Mouse (Mus musculus): ENCODE results near the gene Aars2. TPM values are rescaled to one million over a fixed set of nuclear protein-coding genes. Genes with fewer than 3 reads are reported as not detected.
A peak's percentile ranks its signal among the peaks of the same experiment; 100 is the strongest.

Gene Aars2
- total RNA-seq (2015; ENCODE audit: low replicate concordance) (2.7 TPM in 1 of 2 replicates, not detected in the other), total RNA-seq (2017; ENCODE audit: low replicate concordance) (1.5 and 3.7 TPM in 2 replicates)

DNA sequence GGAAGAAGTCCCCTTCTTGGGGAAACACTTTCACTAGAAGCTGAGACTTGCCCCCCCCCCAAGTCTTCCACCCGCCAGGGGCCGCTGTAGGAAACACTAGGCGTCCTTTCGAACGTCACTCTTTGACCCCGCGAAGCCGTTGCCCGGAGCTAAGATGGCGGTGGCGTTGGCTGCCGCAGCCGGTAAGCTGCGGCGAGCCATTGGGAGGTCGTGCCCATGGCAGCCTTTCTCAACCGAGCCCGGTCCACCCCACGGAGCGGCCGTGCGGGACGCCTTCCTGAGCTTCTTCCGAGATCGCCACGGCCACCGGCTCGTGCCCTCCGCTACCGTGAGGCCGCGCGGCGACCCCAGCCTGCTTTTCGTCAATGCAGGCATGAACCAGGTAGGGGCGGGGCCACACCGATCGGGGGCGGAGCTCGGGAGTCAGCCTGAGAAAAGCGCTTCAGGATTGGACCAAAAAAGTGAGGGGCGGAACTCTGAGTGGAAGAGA is at the start of gene Aars2:
Gene Aars2, plus strand, starts transcription at position 142 of the 490 bp plus-strand sequence.
- peak; percentile 92 for ATAC-seq (replicated peaks; ENCODE audit: low FRiP score, poor library complexity, severe bottlenecking)

DNA sequence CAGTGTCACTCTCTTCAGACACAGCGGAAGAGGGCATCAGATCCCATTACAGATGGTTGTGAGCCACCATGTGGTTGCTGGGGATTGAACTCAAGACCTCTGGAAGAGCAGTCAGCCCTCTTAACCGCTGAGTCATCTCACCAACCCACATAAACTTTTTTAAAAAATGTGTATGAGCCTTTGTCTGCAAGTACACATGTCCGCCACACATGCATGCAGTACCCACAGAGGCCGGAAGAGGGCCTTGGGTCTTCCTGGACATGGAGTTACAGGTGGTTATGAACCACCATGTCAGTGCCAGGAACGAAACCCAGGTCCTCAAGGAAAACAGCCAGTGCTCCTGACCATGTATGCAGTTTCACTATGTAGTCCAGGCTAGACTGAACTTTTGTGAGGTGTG is 49.2 kb upstream of the Aars2 start:
- ATAC-seq (replicated peaks; ENCODE audit: low FRiP score, poor library complexity, severe bottlenecking): peak; percentile 65

DNA sequence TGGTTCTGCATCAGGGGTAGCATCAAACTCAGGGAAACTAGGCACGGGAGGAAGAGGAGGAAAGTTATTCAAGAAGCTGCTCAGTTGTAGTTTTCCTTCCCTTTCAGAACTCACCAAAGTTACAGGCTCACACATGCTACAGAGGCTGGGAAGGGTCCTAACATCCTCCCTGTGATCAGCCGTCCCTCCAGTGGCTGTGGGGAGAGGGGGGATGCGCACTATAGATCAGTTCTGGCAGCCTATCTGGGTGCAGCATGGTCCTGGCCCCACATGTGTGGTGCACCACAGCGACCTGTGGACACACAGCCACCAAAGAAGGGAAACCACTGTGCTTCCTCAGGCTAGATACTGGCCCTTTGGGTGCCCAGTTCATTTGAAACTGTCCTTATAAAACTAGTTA is 48.1 kb upstream of the Aars2 start:
- ATAC-seq (replicated peaks; ENCODE audit: low FRiP score, poor library complexity, severe bottlenecking): no peak

DNA sequence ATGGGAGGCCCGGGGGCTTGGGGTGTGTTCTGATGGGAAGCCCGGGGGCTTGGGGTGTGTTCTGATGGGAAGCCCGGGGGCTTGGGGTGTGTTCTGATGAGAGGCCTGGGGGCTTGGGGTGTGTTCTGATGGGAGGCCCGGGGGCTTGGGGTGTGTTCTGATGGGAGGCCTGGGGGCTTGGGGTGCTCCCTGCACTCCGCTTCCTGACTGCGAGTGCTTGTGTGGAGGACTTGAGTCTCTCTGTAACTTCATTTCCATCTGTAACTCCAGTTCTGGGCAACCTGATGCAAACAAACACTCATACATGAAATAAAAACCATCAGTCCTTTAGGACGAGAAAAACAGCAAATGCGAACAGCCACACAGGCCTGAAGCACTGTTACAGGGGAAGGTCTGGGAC is 47.6 kb upstream of the Aars2 start:
- ATAC-seq (replicated peaks; ENCODE audit: low FRiP score, poor library complexity, severe bottlenecking): no peak

DNA sequence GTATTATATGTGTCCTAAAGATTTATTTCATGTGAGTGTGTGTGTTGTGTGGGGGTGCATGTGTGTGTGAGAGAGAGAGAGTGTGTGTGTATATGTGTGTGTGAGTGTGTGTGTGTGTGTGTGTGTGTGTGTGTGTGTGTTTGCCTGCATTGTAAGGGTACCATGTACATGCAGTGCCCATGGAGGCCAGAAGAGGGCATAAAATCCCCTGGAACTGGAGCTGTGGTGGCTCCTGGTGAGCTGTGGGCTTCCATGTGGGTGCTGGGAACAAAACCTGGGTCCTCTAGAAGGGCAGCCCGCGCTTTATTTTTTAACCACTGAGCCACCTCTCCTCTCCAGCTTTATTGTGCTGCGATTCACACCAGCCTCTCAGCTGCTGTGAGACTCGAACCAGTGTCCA is 44.1 kb upstream of the Aars2 start:
- ATAC-seq (replicated peaks; ENCODE audit: low FRiP score, poor library complexity, severe bottlenecking): no peak

DNA sequence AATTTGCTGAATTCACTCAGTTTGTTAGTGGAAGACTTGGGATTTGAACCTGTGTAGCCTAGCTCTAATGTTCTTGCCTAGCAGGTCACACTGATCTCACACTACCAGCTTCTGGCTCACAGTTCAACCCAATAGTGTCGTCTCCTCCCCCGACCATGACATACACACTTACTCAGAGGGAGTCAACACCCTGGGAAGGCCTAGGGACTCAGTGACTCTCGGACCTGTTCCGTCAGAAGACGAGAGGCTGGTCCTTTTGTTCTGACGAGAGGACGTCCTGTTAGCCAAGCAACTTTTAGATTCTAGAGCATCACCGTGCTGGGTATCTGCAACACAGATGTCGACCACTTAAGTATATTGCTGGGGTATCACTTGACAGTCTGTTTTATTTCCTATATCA is 42.4 kb upstream of the Aars2 start:
- ATAC-seq (replicated peaks; ENCODE audit: low FRiP score, poor library complexity, severe bottlenecking): no peak

DNA sequence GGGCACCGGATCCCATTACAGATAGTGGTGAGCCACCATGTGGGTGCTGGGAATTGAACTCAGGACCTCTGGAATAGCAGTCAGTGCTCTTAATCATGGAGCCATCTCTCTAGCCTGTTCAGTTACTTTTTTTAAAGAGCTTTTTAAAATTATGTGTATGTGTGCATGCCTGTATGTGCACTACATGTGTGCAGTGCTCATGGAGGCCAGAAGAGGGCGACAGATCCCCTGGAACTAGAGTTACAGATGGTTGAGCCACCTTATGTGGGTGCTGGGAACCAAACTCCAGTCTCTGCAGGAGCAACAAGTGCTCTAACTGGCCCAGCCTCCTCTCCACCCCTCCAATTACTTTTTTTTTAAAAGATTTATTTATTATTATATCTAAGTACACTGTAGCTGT is 39.9 kb upstream of the Aars2 start:
- ATAC-seq (replicated peaks; ENCODE audit: low FRiP score, poor library complexity, severe bottlenecking): no peak

DNA sequence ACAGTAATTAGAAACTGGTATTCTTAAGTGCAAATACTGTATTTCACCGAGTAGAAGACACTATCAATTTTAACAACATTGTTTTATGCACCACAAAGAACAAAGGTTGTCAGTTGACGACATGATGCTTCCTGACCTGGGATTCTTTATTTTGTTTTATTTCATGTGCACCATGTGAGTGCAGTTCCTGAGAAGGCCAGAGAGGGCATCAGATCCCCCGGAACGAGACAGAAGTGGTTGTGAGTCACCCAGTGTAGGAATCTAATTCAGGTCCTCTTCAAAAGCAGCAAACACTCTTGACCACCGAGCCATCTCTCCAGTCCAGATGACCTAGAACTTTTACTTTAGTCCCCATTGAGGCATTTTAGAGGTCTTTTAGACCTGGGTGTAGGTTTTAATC is 38.3 kb upstream of the Aars2 start:
- ATAC-seq (replicated peaks; ENCODE audit: low FRiP score, poor library complexity, severe bottlenecking): no peak

DNA sequence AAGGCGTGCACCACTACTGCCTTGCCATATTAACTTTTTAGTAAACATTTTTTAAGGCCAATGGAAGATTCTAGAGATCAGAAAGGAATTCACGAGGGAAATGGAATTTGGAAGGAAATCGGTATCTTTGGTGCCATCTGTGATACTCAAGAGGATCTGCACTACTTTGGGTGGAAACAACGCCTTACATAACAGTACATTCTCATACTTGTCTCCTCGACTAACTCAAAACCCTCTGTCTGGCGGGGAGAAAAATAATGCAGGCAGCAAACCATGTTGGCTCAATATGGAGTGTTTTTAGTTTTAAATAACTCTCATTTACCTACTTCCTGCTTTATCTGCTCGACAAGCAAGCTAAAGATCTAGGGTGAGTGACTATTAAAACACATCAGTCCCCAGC is 35.9 kb upstream of the Aars2 start:
- ATAC-seq (replicated peaks; ENCODE audit: low FRiP score, poor library complexity, severe bottlenecking): no peak

DNA sequence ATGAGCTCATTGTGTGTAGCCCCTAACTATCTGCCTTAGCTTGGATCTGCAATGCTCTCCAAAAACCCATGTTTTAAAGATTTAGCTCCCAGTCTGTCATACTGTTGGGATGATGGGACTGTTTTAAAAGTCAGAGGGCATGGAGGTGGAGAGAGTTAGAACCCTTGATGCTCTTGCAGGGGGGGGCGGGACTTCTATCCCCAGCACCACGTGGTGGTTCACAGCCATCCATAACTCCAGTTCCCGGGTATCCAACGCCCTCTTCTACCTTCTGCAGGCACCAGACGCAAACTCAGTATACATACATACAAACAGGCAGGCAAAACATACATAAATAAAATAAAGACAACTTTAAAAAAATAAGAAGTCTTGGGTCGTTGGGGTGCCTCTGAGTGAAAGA is 33.0 kb upstream of the Aars2 start:
- ATAC-seq (replicated peaks; ENCODE audit: low FRiP score, poor library complexity, severe bottlenecking): no peak

DNA sequence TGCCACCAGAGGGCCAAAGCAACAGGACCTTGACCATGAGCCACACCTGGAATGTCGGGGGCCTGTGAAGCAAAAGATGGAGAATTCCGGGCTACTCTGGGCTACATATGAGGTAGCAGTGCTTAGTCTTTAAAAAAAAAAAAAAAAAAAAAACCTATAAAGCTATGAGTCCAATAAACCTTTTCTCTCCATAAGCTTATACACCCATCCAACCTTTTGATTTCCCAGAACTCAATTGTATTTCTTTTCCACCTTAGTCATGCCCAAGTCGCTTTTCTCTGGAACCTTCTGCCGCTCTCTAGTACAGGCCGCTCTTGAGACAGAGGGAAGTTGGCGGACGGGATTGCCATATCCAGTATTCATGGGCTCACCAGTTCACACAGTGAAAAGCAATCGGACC is 32.5 kb upstream of the Aars2 start:
- no peak for ATAC-seq (replicated peaks; ENCODE audit: low FRiP score, poor library complexity, severe bottlenecking)

DNA sequence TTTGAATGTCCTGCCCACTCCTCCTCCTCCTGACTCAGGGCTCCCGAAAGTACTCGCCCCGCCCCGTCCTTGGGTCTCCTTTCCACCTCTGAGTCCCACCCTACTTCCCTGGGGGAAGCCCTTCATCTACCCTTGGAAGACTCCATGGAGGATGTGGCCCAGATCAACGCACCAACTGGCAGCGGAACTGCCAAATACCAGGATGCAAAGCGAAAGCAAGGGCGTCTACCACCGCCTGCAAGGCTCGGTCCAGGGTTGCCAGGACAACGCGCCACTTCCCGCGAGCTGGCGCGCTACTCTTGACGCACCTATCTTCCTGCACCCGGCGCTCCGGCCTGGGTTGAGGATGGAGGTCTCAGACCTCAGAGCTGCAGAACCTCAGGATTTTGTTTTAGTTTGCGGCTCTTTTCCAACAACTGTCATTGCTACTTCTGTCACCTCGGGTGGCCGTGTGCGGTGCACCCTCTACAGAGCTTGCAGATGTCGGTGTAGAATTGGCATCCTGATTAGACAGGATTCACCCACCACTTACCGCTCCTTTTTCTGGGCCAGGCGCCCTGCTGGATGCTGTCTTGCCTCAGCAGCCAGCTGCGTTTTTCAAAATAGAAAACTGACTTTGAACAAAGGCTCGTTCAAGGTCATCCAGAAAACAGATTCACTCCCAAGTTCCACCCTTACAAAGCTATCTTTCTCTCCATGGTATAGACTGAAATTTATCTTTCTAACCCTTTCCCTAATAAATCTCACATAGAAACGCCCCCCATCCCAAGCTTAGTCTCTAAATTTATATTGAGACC is 31.8 kb upstream of the Aars2 start, which contains the start of gene Spats1:
Gene Spats1, minus strand, starts transcription at position 747 of the 797 bp plus-strand sequence.
- ATAC-seq (replicated peaks; ENCODE audit: low FRiP score, poor library complexity, severe bottlenecking): no peak

DNA sequence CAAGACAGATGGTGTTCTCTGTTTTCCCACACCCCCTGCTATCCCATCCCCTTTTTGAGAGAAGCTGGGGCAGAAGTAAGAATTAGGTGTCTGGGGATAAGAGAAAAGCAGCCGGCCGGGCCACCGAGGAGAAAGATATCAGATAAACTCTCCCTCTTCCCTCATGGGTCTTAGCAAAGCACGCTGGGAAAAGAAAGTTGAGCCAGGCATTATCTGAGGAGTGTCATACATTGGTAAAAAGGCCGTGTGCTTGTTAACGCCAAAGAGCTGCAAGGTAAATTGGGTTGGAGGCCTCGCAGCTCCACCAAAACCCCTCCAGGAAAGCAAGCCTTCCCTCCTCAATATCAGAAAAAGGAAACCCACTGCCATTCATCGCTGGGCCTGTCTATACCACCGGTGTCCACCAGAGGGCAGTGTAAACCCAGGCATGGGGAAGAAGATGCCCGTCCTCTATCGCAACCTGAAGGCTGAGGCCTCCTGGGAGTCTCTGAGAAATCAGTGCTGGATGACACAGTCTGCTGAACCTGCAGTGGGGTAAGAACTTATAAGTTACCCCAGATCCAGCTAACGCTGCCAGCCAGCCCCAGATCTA is 28.3 kb upstream of the Aars2 start:
- ATAC-seq (replicated peaks; ENCODE audit: low FRiP score, poor library complexity, severe bottlenecking): peak; percentile 83

DNA sequence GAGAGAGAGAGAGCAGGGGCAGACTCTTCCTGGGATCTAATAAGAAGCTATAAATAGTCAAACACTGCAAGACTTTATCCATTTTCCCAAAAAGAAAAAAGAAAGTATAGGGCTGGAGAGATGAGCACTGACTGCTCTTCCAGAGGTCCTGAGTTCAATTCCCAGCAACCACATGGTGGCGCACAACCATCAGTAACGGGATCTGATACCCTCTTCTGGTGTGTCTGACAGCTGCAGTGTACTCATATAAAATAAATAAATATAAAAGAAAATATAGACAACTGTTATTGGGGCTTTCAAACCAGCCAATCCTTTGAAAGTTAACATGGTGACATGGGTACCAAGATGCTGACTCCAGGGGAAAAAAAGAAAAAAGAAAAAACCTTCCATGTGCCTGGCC is 26.2 kb upstream of the Aars2 start:
- no peak for ATAC-seq (replicated peaks; ENCODE audit: low FRiP score, poor library complexity, severe bottlenecking)

DNA sequence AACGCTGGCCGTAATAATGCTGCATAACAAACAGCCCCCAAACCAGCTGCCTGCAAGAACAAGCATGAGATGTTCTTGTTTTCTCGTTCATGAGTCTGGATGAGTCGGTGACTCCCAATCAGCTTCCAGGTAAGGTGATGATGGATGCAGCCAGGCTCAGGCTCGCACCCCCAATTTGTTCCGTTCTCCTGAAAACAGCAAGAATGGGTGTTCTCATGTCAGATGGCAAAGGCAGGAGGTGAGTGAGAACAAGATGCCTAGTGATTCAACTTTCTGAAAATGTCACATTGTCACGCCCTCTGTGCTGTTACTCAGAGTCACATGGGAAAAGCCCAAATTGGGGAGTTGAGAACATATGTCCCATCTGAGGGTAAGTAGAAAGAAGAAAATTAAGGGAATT is 21.1 kb upstream of the Aars2 start:
- ATAC-seq (replicated peaks; ENCODE audit: low FRiP score, poor library complexity, severe bottlenecking): no peak

DNA sequence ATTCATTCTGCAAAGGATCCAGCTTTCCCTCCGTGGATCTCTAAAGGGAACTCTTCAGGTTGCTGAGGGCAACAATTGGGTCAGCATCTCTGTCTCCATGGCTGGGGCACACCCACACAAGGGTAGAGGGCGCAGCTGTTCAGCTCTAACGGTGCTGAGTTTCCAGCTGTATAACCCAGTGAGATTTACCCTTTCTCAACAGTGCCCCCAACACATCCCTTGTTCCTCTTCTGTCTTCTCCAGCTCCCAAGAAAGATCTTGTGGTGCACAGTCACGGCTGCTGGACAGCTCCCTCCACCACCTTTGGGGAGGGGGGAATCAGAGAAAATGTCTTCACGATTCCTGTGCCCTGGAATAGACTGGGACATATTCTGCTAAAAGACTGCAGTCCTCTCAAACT is 19.4 kb upstream of the Aars2 start:
- no peak for ATAC-seq (replicated peaks; ENCODE audit: low FRiP score, poor library complexity, severe bottlenecking)

DNA sequence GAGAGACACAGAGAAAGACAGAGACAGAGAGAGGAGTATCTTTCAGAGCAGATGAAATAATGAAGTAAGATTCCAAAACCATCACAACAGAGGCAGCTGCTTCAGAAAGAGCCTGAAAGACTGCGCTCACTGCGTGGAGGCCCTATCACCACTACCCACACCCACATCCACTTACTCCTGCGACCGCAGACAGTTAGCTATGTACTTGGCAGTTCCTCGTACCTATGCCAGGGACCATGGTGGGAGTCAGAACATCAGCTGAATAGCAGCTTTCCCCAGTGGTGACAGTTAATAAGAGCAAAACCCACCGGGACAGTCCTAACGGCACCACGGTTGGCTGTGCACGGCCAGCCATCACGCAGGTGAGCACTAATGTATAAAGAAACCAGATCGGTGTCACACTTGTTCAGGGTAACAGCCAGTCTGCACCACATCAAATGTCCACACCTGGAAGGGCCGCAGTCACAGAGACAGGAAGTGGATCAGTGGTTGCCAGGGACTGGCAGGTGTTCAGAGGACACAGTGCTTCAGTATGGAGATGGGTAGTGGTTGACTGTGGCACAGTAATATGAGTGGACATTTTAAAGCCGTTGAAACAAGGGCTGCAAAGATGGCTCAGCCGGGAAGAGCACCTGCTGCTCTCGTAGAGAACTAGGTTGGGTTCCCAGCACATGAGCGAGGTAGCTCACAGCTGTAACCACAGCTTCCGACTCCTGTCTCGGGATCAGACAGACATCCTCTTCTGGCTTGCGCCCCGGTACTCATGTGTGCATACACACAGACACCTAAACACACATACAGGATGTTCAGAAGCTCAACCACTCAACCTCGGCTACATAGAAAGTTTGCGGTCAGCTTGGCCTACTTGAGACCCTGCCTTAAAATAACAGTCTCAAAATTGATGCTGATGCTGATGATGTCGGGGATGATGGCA is 18.1 kb upstream of the Aars2 start:
- ATAC-seq (replicated peaks; ENCODE audit: low FRiP score, poor library complexity, severe bottlenecking): no peak; the same call in 1 of the 2 replicates

DNA sequence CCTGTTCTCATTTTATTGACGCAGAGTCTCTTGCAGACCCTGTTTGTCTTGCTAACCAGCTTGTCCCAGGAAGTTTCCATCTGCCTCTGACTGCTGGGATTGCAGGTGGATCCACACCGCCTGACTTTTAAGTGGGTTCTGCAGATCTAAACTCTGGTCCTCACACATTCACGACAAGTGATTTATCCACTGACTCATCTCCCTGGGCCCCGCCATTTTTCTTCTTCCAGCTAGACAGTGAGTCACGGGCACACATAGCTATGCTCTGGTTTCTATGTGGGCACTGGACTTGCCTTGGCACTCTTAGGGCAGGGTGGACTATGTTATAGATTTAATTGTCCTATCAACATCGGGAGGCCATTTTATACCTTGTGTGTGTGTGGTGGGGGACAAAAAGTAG is 16.9 kb upstream of the Aars2 start:
- ATAC-seq (replicated peaks; ENCODE audit: low FRiP score, poor library complexity, severe bottlenecking): no peak

DNA sequence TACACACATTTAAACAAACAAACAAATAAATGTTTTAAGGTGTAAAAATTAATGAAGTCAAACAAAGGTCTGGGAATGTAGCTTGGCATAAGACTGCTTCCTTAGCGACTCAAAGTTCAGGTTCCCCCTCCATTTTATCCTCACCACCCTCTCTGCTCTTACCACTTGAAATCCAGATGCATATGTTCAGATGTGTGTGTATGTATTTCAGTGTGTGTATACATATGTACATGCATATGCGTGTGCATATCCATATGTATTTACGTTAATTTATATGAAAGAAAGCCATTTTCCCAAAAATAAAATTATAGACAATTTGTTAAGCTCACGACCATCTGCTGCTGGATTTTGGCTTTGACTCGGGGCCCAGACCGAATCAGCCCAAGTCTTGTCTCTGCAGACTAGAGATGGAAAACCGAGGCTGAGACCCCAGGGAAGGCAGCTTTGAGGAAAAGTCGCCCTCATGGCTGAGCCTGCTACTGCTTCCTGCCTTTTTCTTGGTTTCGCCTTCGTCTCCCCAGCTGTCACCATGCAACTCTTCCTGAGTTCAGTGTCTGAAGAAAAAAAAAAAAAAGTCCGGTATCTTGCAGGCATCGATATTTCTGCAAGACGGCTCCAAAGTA is 16.0 kb upstream of the Aars2 start:
- ATAC-seq (replicated peaks; ENCODE audit: low FRiP score, poor library complexity, severe bottlenecking): no peak

DNA sequence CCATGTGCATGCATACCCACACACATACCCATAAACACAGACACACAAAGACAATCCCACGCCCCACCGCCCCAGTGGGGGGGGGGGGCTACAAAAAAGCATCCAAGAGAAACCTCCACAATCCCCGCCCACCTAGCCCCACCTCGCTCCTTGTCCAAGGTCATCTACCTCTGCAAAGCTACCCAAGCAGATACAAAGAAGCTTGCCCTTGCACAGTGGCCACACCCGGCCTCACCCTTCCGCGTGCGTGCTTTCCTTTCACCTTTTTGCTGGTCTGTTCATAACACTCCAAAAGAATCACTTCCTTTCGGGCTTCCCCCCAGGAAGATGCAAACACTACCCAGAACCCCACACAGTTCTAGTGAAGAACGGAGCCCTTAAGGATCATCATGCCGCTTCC is 11.2 kb upstream of the Aars2 start:
- ATAC-seq (replicated peaks; ENCODE audit: low FRiP score, poor library complexity, severe bottlenecking): no peak

All from erythroblast, adult 5-6 weeks (primary cell).